Mouse (Mus musculus) kidney, postnatal 4 days (tissue): Measurements from ENCODE around the gene B3gat1.

Experiments used
- DNase-seq, 2 experiments: peaks; one replicate each; pipeline ENCODE4 v3.0.0; 2021; ENCODE audit warnings: mixed read lengths in 2 of 2

The B3gat1 gene

DNA sequence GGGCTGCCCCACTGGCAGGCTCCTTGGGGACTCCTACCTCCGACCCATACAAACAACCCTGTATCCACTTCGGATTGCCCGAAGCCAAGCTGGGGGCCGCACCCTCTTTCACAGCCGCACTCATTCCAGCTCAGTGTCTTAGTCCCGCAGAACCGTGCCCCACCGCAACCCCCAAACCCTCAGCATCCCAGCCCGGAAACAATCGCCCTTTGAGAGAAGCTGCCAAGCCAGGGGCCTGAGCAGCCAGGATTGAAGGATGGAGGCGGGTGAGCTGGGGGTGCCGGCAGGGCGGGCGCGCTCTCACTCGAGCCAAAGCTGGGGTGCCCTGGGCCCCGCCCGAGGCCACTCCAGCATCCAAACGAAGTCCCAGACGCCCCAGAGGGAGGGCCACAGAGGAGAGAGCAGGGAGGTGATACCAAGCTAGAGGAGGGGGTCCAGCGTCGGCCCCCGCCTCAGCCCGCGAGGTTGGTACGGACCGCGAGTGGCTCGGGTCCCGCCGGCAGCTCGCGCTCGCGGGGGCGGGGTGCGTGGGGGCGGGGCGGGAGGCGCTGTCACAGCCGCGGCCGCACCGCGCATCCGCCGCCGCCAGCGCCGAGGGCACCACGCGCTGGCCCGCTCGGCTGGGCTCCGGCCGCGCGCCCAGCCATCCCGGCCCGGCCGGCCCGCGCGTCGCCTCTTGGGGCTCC, at the start of gene B3gat1:
B3gat1 (plus strand) TSS at position 523 of the 686 bp plus-strand sequence.
- DNase-seq: peak; percentile 15 to 32

DNA sequence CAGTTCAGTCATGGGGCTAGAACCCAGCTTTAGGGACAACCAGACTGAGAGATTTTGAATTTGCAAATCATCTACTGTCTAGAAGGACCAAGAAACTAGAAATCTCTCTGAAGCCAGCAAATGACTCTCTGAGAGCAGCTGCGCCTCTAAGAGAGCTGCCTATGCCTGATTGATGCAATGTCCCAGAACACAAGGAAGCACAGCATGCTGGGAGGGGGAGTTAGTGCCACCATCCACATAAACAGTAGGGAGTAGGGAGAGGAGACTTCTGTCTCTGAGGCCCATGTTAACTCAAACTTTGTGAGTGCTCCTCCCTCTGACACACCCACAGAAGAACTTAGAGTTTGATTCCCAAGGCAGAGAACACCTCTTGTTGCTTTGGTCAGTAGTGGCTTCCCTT, 44.4 kb upstream of the B3gat1 start:
- no peak for DNase-seq

DNA sequence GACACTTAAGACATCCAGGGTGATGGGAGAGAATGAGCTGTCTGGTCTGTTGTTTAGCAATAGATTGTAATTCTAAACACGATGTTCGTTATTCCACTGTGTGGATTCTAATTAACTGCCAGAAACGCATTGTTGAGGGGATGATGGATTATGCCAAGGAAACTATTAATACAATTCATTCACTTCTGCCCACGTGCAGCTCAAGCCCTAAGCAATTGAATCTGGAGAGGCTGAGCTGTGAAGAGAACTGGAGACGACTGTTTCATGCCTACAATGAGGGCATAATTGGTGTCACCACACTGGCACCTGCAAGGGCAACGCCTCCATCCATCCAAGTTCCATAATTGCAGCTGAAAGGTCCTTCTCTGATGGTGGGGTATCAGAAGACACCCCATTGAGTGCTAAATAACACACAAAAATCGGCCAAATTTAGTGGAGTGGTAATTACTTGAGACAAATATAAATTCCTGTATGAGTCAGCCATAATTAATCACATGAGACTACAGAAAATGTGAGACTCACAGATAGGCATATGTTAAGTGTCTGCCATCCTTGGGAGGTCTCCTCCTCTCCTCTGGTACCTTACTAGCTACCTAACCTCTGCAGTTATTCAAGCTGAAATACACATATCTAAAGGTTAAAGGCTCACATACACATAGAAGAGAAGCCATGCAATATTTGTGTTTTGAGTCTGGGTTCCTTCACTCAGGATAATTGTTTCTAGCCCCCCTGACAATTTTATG, 43.4 kb upstream of the B3gat1 start:
- DNase-seq: no peak

DNA sequence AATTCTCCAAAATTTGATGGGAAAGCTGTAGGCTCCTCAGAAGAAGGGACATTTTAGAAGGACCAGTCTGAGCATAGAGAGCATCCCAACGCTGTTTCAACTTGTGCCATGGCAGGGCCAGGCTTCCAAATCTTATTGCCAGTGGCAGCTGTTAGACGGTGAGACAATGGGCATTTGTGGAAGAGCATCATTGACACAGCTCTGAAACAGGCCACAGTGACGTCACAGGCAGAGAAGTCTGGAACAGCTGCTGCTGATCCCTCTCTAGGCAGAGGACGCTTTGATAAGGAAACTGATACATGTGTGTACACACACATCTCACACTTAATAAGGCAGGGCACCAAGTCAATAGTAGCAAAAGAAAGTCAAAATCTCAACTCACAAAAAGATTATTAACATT, 40.9 kb upstream of the B3gat1 start:
- DNase-seq: no peak

DNA sequence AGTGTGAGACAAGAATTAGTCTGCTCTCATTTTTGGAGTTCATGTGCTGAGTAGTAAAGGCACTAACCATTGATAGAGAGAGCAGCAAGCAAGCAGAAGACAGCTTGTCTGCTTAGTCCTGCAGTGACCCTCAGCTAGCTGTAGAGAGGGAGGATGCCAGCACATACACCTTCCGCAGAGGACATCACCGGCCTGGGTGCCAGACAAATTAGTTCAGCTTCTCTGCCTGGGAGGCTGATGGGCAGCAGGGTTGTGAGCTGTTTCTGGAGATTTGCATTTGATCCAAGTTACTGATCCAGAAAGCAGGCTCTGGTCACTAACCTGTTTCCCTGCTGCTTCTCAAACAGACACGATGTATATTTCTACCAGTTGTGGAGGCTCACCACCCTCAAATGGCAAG, 38.9 kb upstream of the B3gat1 start:
- peak in 1 of 2 experiments; percentile 7 for DNase-seq

DNA sequence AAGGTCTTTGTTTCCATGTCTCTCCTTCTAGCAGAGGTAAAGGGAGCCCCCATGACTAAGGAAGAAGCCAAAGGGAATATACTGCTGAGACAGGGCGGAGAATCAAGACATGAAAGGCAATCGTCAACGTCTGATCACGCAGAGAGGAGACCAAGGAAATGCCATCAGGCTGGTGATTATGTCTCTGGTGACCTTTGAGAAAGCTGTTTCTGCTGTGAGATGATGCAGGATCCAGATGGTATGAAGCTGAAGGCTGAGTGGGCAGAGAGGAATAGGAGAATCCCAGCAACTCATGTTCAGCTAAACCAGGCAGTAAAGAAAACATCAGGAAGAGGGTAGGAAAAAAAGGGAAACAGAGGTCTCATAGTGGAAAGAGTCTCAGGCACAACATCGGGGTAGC, 38.4 kb upstream of the B3gat1 start:
- no peak for DNase-seq

DNA sequence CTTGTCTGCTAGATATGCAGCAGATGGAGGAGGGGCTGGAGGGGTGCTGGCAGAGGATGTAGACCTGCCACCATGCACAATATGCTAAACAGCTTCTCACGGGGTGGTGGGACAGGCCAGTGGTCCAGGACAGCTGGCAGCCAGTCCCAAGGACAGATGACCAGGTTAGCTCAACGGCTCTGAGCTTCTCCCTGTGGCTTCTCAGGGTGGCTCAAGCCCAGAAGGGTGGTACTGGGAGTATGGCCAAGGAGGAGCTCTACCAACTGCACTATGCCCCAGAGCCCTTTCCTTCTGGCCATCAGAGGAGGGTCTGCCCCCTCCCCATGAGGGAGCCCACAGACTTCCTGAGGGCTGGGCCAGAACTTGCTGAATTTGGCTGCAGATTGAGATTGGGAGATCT, 35.2 kb upstream of the B3gat1 start:
- no peak for DNase-seq

DNA sequence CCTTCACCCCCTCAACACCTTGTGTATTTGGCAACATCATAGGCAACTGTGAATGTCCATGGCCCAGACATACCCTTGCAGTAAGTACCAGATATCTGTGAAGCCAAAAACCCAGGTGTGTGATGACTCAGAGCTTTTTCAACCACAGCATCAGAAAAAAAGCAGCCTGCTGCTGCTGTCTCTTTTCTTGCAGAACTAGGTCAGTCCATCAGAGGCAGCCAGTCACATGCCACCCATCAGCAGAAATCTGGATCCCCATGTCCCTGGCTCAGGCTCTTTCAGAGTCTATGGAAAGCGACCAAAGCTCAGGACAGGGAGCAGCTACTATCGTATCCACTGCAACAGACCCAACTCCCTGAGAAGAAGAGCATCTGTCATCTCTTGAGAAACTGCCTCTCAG, 33.2 kb upstream of the B3gat1 start:
- DNase-seq: no peak

DNA sequence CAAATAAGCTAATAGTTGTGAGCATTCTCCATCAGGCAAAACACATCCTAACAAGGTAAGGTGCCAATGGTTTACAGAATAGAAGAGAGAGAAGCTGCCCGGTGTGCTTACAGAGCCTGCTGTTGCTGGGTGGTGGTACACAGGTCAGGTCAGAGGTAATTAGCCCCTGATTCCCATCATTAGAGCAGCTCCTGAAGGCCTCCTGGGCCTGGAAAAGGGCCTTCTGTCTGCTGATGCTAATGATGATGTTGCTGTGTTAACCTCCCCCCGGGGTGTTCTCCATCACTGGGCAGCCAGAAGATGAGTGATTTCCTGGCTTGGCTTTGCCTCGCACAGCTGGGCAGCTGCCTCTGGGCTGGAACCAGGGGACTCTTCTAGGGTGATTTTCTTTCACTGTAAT, 15.1 kb upstream of the B3gat1 start:
- DNase-seq: no peak

DNA sequence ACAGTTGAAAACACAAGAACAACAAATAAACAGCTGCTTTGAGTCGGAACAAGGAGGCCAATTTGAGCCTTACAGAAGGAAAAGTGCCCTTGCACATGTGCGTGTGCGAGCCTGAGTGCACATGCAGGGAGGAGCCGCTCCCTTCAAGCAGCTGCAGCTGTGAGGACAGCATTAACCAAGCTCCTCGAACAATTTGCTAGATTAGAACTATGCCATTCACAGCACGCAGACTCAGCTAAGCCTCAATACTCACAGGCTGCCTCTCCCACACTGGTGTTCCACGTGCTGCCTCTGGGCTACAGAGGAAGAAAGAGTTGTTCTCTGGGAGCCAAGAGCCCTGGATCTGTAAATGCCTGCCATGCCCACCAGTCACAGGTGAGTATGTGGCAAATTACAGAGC, 11.8 kb upstream of the B3gat1 start:
- no peak for DNase-seq

DNA sequence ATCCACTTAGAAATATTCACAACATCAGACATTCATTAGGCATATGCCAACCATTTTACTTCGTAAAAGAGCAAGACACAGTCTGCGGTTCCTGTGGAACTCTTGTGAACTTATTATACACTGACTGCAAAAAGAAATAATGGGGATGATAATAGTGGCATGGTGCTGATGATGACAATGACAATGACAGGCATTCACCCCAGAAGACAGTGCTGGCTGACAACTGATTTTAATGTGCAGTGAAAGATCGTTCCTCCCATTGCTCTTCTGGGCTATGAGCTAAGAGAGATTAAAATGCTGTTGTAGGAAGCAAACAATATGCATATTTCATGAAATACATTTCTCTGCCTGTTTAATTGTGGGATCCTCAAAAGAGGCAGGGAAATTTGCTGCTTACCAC, 7.8 kb upstream of the B3gat1 start:
- DNase-seq: no peak

DNA sequence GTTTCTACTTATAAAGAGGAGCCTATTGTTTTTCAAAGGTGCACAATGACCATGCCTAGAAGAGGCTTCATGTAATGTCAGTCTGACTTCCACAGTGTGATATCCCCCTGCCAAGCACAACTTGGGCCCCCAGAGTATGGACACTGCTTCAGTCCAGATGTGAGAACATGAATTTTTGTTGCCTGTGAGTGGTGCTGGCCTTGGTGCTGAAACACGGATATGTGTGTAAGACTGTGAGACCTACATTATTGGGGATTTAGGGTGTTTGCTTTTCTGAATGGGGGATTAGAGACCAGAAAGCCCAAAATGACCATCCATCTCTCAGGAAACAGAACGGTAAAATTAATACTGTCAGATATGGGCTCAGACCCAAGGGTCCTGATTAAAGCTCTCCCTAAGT, 6.1 kb upstream of the B3gat1 start:
- DNase-seq: peak; percentile 80 to 81

DNA sequence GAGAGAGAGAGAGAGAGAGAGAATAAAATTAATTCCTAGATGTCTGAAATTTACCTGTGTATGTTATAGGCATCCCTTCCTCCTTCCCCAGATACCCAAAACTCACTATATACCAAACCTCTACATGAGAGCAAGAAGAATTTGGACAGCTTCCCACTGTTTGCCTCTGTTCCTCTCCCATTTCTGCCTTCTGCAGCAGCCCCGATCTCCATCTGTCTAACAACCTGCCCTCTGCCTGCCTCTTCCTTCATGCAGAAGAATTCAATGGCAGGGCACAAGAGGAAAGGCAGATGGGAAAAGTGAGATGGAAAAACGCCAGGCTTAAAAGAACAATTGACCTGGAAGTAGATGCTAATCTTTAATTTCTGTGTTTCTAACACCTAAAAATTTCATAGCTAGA, 5.0 kb upstream of the B3gat1 start:
- no peak for DNase-seq

DNA sequence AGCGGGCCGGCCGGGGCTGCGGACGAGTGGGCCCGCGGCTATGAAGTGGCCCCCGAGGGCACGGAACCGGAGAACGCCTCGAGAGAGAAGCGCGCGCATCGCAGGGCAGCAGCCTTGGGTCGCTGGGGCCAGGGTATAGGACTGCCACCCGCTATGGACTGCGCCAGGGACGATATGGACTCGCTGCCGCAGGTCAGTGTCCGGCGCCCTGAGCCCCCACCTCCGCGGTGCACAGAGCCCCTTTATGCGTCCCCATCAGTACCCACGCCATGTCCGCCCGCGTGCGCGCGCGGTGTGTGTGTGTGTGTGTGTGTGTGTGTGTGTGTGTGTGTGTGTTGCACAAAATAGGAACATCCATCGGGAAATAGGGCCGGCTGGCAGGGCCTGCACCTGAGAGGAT, 458 bp downstream of the B3gat1 start:
- DNase-seq: peak in 1 of 2 experiments; percentile 6

DNA sequence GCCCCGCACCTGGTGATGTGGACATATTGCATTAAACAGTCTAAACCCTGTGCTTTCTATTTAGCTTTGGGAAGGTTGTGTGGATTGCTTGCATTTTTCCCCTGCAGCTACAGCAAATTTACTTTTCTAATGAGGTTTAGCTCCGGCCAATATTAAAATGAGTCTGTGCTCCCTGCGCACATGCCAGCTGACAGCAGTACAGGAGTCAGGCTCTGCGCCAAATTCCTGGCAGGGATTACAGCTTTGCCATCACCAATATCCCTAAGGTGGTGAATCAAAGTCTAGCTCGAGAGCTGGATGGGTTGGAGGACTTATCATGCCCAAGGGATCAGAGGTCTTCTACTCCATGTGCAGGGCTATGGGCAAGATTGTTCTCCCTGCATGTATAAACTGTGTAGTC, 3.6 kb downstream of the B3gat1 start:
- no peak for DNase-seq

DNA sequence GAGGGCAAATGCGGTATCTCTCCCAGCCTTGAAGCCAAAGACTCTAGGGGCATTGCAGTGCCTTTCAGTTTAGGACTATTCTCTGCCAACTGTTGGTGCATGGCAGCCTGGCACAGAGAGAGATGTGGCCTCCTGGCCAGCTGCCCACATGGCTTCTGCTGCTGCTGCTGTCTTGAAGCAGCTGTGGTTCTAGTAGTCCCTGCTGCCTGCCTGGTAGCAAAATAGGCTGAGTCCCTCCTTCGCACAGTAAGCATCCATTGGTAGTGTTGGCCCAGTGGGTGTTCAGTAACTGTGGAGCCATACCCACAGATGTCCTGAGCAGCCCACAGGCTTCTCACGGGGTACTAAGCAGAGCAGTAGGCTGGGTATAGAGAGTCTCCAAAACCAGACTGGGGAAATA, 9.3 kb downstream of the B3gat1 start:
- no peak for DNase-seq

DNA sequence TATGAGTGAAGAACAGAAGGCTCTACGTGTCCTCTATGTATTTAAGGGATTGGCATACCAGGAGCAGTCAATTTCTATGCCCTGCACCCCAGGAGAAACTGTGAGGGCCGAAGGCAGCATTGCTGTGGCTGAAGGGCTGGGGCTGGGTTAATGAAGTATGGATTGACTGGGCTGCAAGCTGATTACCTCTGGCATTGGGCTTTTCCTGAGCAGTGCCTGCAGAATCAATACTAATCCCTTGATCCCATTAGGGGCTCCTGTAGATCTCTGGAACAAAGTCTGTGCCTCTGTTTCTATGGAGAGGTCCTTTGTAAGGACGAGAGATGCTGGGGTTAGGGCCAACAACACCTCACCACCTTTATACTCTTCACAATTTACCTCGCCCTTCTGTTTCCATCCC, 13.6 kb downstream of the B3gat1 start:
- DNase-seq: no peak

DNA sequence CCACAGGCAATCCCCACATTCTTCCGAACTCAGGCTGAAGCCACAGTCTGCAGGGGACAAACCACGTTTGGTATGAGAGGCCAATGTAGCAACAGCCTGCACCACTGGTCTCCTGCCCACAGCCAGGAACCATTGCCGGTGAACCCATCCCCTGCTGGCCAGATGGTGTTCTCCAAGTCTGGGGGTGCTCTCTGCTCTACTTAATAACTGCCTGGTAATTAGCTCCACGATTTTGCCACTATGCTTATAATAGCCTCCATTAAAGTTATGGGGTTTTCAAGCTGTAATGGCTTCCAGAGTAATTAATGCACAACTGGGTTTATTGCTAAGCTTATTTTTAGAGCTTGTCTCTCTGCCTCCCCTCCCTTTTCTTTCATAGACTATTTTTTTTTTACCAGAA, 15.4 kb downstream of the B3gat1 start:
- DNase-seq: no peak

DNA sequence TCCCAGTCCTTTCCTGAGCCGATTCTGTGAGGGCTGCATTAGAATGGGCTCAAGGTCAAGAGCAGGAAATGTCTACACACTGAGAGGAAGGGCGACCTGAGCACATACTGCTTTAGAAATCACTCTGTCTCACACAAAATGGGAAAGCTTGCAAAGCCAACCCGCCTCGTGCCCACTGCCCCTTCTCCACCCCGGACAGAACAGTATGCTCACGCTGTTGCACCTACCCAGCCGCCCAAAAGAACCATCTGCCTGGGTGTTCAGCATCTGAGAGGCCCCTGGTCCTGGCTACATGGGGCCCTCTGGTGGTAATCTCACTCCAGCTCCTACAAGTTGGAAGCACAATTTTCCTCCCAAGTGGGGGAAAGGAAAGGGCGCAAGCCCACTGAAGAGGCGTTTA, 26.6 kb downstream of the B3gat1 start:
- DNase-seq: peak; percentile 45 to 55

DNA sequence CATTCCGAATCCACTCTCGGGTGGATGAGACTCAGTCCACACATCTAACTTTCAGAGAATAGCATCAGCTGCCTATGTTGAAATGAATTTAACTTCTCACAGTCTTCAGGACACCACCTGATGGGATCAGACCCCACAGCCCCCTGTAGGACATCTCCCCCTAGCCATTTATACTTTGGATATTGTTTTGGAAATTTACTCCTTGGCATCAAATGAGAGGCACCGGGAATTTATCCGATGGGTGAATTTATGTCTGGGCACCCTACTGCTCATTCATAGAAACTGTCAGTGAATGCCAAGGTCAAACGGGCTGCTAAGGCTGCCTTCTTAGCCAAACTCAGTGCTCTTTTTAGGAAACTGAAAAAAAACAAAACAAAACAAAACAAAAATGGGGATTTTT, 27.0 kb downstream of the B3gat1 start:
- no peak for DNase-seq

DNA sequence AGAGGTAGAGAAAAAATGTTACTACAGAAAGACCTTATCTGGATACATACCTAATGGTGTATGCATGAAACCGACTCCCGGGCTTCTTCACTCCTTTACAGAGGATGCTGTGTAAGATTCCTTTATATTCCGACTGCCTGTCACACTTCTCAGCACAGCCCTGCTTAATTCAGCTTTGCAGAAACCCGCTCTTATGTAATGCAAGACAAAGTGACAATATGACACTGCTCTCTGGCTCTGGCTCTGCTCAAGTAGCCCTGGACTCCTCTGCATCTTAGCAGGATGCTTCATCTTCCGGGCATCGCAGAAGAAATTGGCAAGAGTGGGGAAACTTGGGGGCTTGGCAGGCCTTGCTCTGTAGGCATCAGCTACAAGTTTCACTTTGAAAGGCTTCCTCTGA, 28.9 kb downstream of the B3gat1 start:
- no peak for DNase-seq

DNA sequence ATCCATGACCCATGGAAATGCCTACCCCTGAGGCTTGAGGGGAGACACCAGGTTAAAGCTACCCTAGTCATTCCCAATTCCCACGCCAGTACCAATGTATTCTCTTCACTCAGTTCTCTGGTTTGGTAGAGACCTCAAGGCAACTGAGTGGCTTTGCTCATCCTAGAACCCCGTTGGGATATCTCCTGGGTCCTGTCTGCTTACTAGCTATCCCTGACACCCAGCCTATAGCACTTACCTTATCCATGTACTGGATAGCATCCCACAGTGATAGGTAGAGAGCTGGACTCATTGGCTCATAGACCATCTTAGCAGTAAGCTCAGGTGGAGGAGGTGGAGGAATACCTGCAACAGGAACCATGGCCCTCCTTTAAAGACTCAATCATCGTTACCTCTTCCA, 34.7 kb downstream of the B3gat1 start:
- no peak for DNase-seq

DNA sequence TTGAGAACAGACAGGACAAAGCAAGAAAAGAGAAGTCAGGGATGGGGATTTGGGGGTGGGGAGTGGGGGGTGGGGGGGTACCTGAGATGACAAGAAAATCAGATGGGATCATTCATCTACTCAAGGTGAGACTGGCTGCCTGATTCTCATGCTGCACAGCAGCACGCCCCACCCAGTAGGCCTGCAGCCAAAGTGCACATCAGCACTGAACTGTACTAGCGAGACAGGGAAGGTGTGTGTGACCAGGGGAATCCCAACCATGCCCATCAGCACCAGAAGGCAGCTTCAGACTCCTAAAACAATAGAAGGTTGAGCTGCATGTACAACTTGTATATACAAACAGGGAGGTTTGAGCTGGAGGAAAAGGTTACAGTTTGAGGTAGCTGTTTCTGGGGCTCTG, 42.2 kb downstream of the B3gat1 start:
- no peak for DNase-seq

DNA sequence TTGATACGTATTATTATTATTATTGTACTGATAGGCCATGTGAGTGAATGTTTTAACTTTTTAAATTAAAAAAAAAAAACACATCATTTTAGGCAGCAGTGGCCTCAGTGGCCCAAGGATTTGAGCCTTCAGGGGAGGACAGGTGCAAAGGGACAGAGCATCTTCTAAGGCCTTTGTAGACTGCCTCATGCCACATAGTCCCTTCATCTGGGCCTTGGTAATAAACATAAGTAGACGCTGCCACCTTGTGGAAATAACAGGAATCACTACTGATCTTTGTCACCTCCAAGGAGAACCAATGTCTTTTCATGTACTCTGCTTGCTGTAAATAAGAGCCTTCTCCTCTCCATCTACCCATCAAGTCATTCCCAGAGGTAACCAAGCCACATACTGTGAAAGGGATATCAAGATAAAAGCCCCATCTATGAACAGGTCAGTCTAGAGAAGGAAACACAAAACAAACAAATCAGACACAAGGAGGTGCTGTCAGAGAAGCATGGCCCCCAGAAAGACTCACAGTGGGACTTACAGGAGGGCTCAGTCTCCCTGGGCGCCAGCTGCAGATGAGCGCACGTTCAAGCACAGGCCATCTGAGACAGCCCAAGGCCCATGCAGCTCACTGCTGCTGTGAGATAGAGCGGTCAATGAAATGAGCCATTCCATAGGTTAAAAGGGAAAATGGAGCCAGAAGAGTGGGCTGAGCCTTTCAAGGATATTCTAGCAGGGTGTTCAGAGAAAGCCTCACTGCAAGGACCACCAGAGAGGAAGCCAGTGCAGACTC, 42.8 kb downstream of the B3gat1 start:
- peak in 1 of 2 experiments; percentile 31 for DNase-seq
